Mouse (Mus musculus): ENCODE results near the gene Cep295nl. TPM values are rescaled to one million over a fixed set of nuclear protein-coding genes. Genes with fewer than 3 reads are reported as not detected.

The Cep295nl gene
- polyA plus RNA-seq, 1 experiment from 2014 or later = 0.41 TPM

GRCm38 (mm10) chr11:118286434-118286833, 55.9 kb downstream of the Cep295nl start:
- Histone ChIP-seq H3K9ac (no peak overlapping the region), H3K4me1 (peaks cover 26% of the 10 kb centered on the region), H3K36me3 (replicated peaks) (peaks cover 61% of the 10 kb centered on the region), H3K27ac (no peak overlapping the region), H3K27me3 (no peaks in the 10 kb centered on the region), H3K4me2 (no peak overlapping the region), H3K4me3 (replicated peaks) (no peak overlapping the region), H3K9me3 (no peaks in the 10 kb centered on the region)
- 95% methylated on average over 9 of the region's 9 CpGs for WGBS
- ATAC-seq (ENCODE audit: low FRiP score) = no peak

GRCm38 (mm10) chr11:118285791-118286190, 56.5 kb downstream of the Cep295nl start:
- Histone ChIP-seq H3K9ac (no peak overlapping the region), H3K27me3 (no peaks in the 10 kb centered on the region), H3K27ac (no peak overlapping the region), H3K4me1 (peaks cover 21% of the 10 kb centered on the region), H3K36me3 (replicated peaks) (peaks cover 65% of the 10 kb centered on the region), H3K4me2 (no peak overlapping the region), H3K4me3 (replicated peaks) (no peak overlapping the region), H3K9me3 (no peaks in the 10 kb centered on the region)
- 90% methylated on average over 13 of the region's 13 CpGs for WGBS
- no peak for ATAC-seq (ENCODE audit: low FRiP score)

Other genes with a start within 250 kb of the Cep295nl start
- gene Dnah17, start 211.9 kb downstream of the Cep295nl start, polyA plus RNA-seq (2016; fragmentation: Nextera tagmentation; extraction: Ambion mirVana) = 0.19 and 0.34 TPM in 2 replicates
- gene Cyth1, start 93.9 kb downstream of the Cep295nl start, polyA plus RNA-seq (2016; fragmentation: Nextera tagmentation; extraction: Ambion mirVana) = 24.0 and 24.9 TPM in 2 replicates
- gene Usp36, start 52.3 kb downstream of the Cep295nl start, polyA plus RNA-seq (2016; fragmentation: Nextera tagmentation; extraction: Ambion mirVana) = 17.1 and 19.6 TPM in 2 replicates
- gene Timp2, start 13.2 kb upstream of the Cep295nl start, polyA plus RNA-seq (2016; fragmentation: Nextera tagmentation; extraction: Ambion mirVana) = 47.0 and 48.0 TPM in 2 replicates
- 1.2 TPM in 2 replicates for gene Lgals3bp, start 59.6 kb upstream of the Cep295nl start, polyA plus RNA-seq (2016; fragmentation: Nextera tagmentation; extraction: Ambion mirVana)
- 25.4 and 27.0 TPM in 2 replicates for gene Cant1, start 76.6 kb upstream of the Cep295nl start, polyA plus RNA-seq (2016; fragmentation: Nextera tagmentation; extraction: Ambion mirVana)
- gene C1qtnf1, start 85.7 kb upstream of the Cep295nl start, polyA plus RNA-seq (2016; fragmentation: Nextera tagmentation; extraction: Ambion mirVana) = 1.8 and 2.9 TPM in 2 replicates
- 6.2 and 9.0 TPM in 2 replicates for gene Engase, start 134.3 kb upstream of the Cep295nl start, polyA plus RNA-seq (2016; fragmentation: Nextera tagmentation; extraction: Ambion mirVana)

Data from forebrain, embryonic 12.5 days (tissue).